Mouse (Mus musculus): Measurements from ENCODE around the gene Agt.

Agt gene

DNA sequence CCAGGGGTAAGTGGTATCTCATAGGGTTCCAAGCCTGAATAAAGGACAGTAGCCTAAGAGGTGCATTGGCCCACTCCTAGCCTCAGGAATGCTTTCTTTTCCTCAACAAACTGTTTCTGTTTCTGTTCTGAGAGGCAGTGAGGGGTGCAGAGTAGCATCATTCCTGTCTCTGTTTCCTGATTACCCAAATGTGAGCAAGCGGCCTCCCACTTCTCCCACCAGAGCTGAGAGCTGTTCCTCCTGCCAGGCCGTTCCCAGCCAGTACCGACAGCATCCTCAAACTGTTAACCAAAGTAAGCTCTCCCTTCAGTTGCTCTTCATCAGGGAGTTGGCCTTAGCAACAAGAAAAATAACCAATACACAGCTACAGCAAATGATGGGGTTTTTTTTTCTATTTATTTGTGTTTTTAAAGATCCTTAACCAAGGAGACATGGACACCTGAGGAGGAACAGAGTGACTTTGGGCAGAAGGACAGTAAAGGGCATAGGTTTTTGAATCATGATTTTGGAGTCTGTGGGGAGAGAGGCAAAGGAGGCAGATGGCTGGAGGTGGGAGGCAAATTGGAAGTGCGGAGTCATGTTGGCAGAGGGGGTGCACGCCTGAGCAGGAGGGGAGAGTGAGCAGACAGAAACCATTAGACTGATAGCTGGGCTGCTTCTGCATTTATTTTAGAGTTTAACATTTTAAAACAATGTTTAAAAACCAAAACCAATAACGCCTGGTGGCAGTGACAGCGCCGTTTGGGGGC, 61.8 kb downstream of the Agt start:
- DNase-seq (ENCODE audit: low spot score), result no peak
